Mouse (Mus musculus) small intestine, adult 2 months (tissue): ENCODE data around the gene Dse.

ENCODE experiments used
- CTCF ChIP-seq: fragments of 200-500 bp; IDR thresholded peaks from 2 replicates; pipeline ENCODE4 v1.5.1; 2012; ENCODE audit warnings: low read depth, mild to moderate bottlenecking, control low read depth, inconsistent platforms, low read length, moderate library complexity, mixed read lengths; ENCODE audit not compliant: insufficient replicate concordance, insufficient read length; ENCODE audit errors: extremely low read depth
- POLR2A ChIP-seq: fragments of 200-500 bp; IDR thresholded peaks from 2 replicates; pipeline ENCODE4 v1.6.1; 2012; ENCODE audit warnings: low read depth, mild to moderate bottlenecking, control low read depth, inconsistent platforms, low read length, moderate library complexity

GRCm38 (mm10) chr10:34150454-34150853, 57.1 kb downstream of the Dse start:
- TF ChIP-seq CTCF: no peak
- TF ChIP-seq POLR2A: no peak
